Mouse (Mus musculus) CH12.LX (cell line): ENCODE results near the gene Map4k5. TPM values are rescaled to one million over a fixed set of nuclear protein-coding genes. Genes with fewer than 3 reads are reported as not detected.

Experiments used
- DNase-seq: peaks from one replicate; pipeline ENCODE4 v3.0.0-alpha.2; 2013; ENCODE audit errors: extremely low read depth
- H3K27ac ChIP-seq: 2 replicates; pipeline ENCODE4 v1.5.1; 2012; ENCODE audit warnings: low read depth, mild to moderate bottlenecking, control low read depth, moderate library complexity; ENCODE audit not compliant: insufficient read depth
- H3K27me3 ChIP-seq: replicated peaks from 2 replicates; pipeline ENCODE3; 2012; ENCODE audit warnings: inconsistent platforms
- H3K36me3 ChIP-seq, 2 experiments: replicated peaks in 1 of 2; 2 replicates each; pipeline versions ENCODE3 to v1.6.1; 2012; ENCODE audit warnings: inconsistent platforms in 1 of 2, low read length in 1 of 2, mild to moderate bottlenecking in 1 of 2, mixed read lengths in 1 of 2, moderate library complexity in 1 of 2; ENCODE audit not compliant: control insufficient read depth in 1 of 2, insufficient read depth in 1 of 2
- H3K4me1 ChIP-seq, 2 experiments: 2 replicates each; pipeline ENCODE4 v1.6.1; 2012; ENCODE audit warnings: inconsistent platforms in 1 of 2, moderate library complexity in 1 of 2; ENCODE audit not compliant: insufficient read depth in 2 of 2, control insufficient read depth in 1 of 2
- H3K4me2 ChIP-seq: 2 replicates; pipeline ENCODE4 v1.6.1; 2012; ENCODE audit warnings: low read depth, mild to moderate bottlenecking, control low read depth; ENCODE audit not compliant: poor library complexity, insufficient read depth, severe bottlenecking
- H3K4me3 ChIP-seq, 3 experiments: fragments of 150-350 bp in 1 of 3; sonication (generic) in 1 of 3; replicated peaks in 1 of 3; 2 replicates each; pipeline versions ENCODE3 to v1.5.1; 2011 to 2012; ENCODE audit warnings: low read depth in 2 of 3, low read length in 2 of 3, mild to moderate bottlenecking in 2 of 3, moderate library complexity in 2 of 3, control low read depth in 1 of 3, improper control_type of control experiment in 1 of 3, inconsistent platforms in 1 of 3, mixed read lengths in 1 of 3; ENCODE audit not compliant: poor library complexity in 1 of 3
- H3K79me2 ChIP-seq: replicated peaks from 2 replicates; pipeline ENCODE4 v1.6.1; 2012; ENCODE audit warnings: mild to moderate bottlenecking, moderate library complexity; ENCODE audit not compliant: control insufficient read depth, poor library complexity, insufficient read depth, severe bottlenecking; ENCODE audit errors: extremely low read depth
- H3K9ac ChIP-seq: 2 replicates; pipeline ENCODE4 v1.6.1; 2012; ENCODE audit warnings: low read depth, mild to moderate bottlenecking, control low read depth, moderate library complexity; ENCODE audit not compliant: insufficient read depth
- H3K9me3 ChIP-seq: replicated peaks from 2 replicates; pipeline ENCODE3; 2012; ENCODE audit warnings: low read length, inconsistent platforms, mixed read lengths
- BHLHE40 ChIP-seq: IDR thresholded peaks from 2 replicates; pipeline ENCODE4 v1.6.1; 2011; ENCODE audit warnings: mild to moderate bottlenecking, low read depth, low read length, improper control_type of control experiment
- CHD1 ChIP-seq: IDR thresholded peaks from 2 replicates; pipeline ENCODE4 v1.6.1; 2012; ENCODE audit warnings: low read depth, low read length, improper control_type of control experiment, inconsistent platforms
- E2F4 ChIP-seq: IDR thresholded peaks from 2 replicates; pipeline ENCODE4 v1.6.1; 2011; ENCODE audit warnings: low read depth, low read length, improper control_type of control experiment; ENCODE audit not compliant: insufficient replicate concordance
- ELF1 ChIP-seq: IDR thresholded peaks from 2 replicates; pipeline ENCODE4 v1.6.1; 2014; ENCODE audit warnings: low read depth, mild to moderate bottlenecking, inconsistent platforms, low read length, improper control_type of control experiment
- EP300 ChIP-seq: IDR thresholded peaks from 2 replicates; pipeline ENCODE4 v1.6.1; 2011; ENCODE audit warnings: low read length, improper control_type of control experiment
- GABPA ChIP-seq: IDR thresholded peaks from 2 replicates; pipeline ENCODE4 v1.6.1; 2012; ENCODE audit warnings: low read depth, low read length, improper control_type of control experiment, inconsistent platforms; ENCODE audit not compliant: insufficient replicate concordance
- IRF4 ChIP-seq: IDR thresholded peaks from 2 replicates; pipeline ENCODE4 v1.6.1; 2014; ENCODE audit warnings: low read depth, mild to moderate bottlenecking, inconsistent platforms, low read length, improper control_type of control experiment
- JUN ChIP-seq: IDR thresholded peaks from 2 replicates; pipeline ENCODE4 v1.6.1; 2011; ENCODE audit warnings: low read depth, mild to moderate bottlenecking, low read length, improper control_type of control experiment, moderate library complexity; ENCODE audit not compliant: insufficient read depth
- JUND ChIP-seq: conservative IDR thresholded peaks from 2 replicates; pipeline ENCODE4 v1.6.1; 2011; ENCODE audit warnings: low read depth, low read length, improper control_type of control experiment
- KAT2A ChIP-seq: IDR thresholded peaks from 2 replicates; pipeline ENCODE4 v1.6.1; 2012; ENCODE audit warnings: low read length, improper control_type of control experiment, inconsistent platforms; ENCODE audit not compliant: insufficient replicate concordance
- MAFK ChIP-seq: IDR thresholded peaks from 2 replicates; pipeline ENCODE4 v1.6.1; 2011; ENCODE audit warnings: low read length, improper control_type of control experiment; ENCODE audit not compliant: insufficient replicate concordance
- MAX ChIP-seq: IDR thresholded peaks from 2 replicates; pipeline ENCODE4 v1.6.1; 2011; ENCODE audit warnings: low read length, improper control_type of control experiment
- MAZ ChIP-seq: IDR thresholded peaks from 2 replicates; pipeline ENCODE4 v1.6.1; 2012; ENCODE audit warnings: low read depth, mild to moderate bottlenecking, inconsistent platforms, low read length, improper control_type of control experiment, moderate library complexity
- MXI1 ChIP-seq: IDR thresholded peaks from 2 replicates; pipeline ENCODE4 v1.6.1; 2011; ENCODE audit warnings: mild to moderate bottlenecking, low read depth, low read length, improper control_type of control experiment
- NELFE ChIP-seq: IDR thresholded peaks from 2 replicates; pipeline ENCODE4 v1.6.1; 2011; ENCODE audit warnings: low read depth, low read length, improper control_type of control experiment
- RAD21 ChIP-seq: IDR thresholded peaks from 2 replicates; pipeline ENCODE4 v1.6.1; 2011; ENCODE audit warnings: low read depth, mild to moderate bottlenecking, low read length, improper control_type of control experiment, moderate library complexity
- RCOR1 ChIP-seq: conservative IDR thresholded peaks from 2 replicates; pipeline ENCODE4 v1.6.1; 2012; ENCODE audit warnings: low read depth, mild to moderate bottlenecking, inconsistent platforms, low read length, improper control_type of control experiment
- SIN3A ChIP-seq: IDR thresholded peaks from 2 replicates; pipeline ENCODE4 v1.6.1; 2012; ENCODE audit warnings: low read length, improper control_type of control experiment, inconsistent platforms
- SMC3 ChIP-seq: IDR thresholded peaks from 2 replicates; pipeline ENCODE4 v1.6.1; 2011; ENCODE audit warnings: low read depth, low read length, improper control_type of control experiment
- ZC3H11A ChIP-seq: IDR thresholded peaks from 2 replicates; pipeline ENCODE4 v1.6.1; 2012; ENCODE audit warnings: low read depth, mild to moderate bottlenecking, inconsistent platforms, low read length, improper control_type of control experiment
- ZKSCAN1 ChIP-seq: IDR thresholded peaks from 2 replicates; pipeline ENCODE4 v1.6.1; 2012; ENCODE audit warnings: low read depth, inconsistent platforms, low read length, improper control_type of control experiment, borderline replicate concordance
- dilution Hi-C: fragments of 300-500 bp; cut with MboI; formaldehyde crosslinking; loops from 2 replicates; pipeline ENCODE4 v1.14.3; 2020; ENCODE audit warnings: low sequenced_read_pairs; ENCODE audit not compliant: extremely low pct_unique_long_range_greater_than_20kb, extremely low pct_ligation_motif_present
- in situ Hi-C: fragments of 300-500 bp; cut with MboI; formaldehyde crosslinking; loops from 3 replicates; pipeline ENCODE4 v1.14.3; 2019; ENCODE audit warnings: low sequenced_read_pairs, low pct_ligation_motif_present, low pct_unique_long_range_greater_than_20kb, mixed read lengths
- polyA plus RNA-seq: library from polyadenylated mRNA; unstranded; fragments of >175 nt; gene quantifications from 2 replicates; pipeline ENCODE4 v1.2.1, GENCODE M21; 2012; ENCODE audit warnings: low read depth; ENCODE audit not compliant: insufficient read length
- total RNA-seq, 2 experiments: library from RNA; depleted of rRNA; stranded (reverse); fragments of 300-350 nt in 1 of 2; fragments of >200 nt in 1 of 2; gene quantifications; 2 replicates each; pipeline ENCODE4 v1.2.3; 2012 to 2014

The Map4k5 gene
- total and polyA plus RNA-seq, 3 experiments: 7.8 to 13.5 (median 12.5) TPM

DNA sequence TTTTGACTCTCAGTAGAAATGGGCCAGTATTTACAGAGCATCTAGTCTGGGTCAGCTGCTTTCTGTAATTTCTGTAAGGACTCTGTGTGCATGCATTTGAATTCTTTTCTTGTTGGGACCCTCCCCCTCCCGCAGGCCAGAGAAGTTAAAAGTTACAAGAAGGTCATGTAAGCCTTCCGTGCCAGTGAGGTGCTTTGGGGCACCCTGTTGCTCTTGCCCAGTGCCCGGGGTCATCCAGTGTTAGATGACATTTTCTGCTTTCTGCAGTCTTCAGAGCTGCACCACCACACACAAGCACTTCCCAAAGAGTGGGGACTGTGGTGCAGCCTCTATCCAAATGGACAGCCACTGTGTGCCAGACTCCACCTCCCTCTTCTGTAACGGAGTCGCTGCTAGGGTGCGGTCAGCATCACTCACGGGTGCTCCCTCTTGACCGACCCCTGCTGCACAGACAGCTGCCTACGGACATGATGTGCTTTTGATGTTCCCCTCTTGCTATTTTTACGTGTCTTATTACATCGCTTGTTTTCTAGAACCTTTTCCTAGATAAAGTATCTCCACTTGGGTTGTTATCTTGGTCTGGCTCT is 85.5 kb downstream of the Map4k5 start:
- TF ChIP-seq MXI1 (no peak), KAT2A (no peak), ZC3H11A (no peak), SIN3A (no peak), RCOR1 (no peak), JUND (no peak), MAFK (no peak), MAX (no peak), SMC3 (no peak), GABPA (no peak), RAD21 (no peak), CHD1 (no peak), EP300 (no peak)
- no peaks in the 10 kb centered on the region for H3K79me2 ChIP-seq
- H3K27me3 ChIP-seq: no peaks in the 10 kb centered on the region
- in situ Hi-C loops (no loop called here), dilution Hi-C loops (no loop called here)
- H3K36me3 ChIP-seq: peaks cover 15 to 52% of the 10 kb centered on the region in 2 experiments
- no peaks in the 10 kb centered on the region for H3K4me1 ChIP-seq
- H3K9me3 ChIP-seq: no peaks in the 10 kb centered on the region
- no peak overlapping the region for H3K4me2 ChIP-seq
- no peak overlapping the region for H3K9ac ChIP-seq
- no peak overlapping the region for H3K4me3 ChIP-seq
- no peak for DNase-seq
- H3K27ac ChIP-seq: no peak overlapping the region

DNA sequence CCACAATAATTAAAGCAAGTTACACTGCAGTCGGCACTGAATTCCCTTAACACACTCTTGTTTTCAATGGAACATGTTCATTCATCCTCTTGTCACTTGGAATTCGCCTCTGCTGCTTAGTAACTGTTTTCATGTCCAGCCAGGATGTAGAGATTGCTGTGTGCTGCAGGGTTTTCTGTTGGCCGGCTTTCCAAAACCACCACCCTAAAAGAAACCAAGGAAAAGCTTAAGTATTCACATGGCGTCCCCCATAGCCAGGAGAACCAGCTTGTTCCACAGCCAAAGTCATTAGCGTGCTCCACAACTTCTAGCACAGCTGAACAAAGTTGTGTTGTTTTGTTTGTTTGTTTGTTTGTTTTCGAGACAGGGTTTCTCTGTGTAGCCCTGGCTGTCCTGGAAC is 87.9 kb downstream of the Map4k5 start:
- dilution Hi-C loops: no loop called here
- H3K4me2 ChIP-seq: no peak overlapping the region
- no peaks in the 10 kb centered on the region for H3K9me3 ChIP-seq
- no peaks in the 10 kb centered on the region for H3K79me2 ChIP-seq
- no peak overlapping the region for H3K4me3 ChIP-seq
- no peak for DNase-seq
- no peaks in the 10 kb centered on the region for H3K27me3 ChIP-seq
- no peaks in the 10 kb centered on the region for H3K4me1 ChIP-seq
- in situ Hi-C loops: no loop called here
- no peak overlapping the region for H3K9ac ChIP-seq
- no peak for TF ChIP-seq BHLHE40
- no peak for TF ChIP-seq JUN
- no peak for TF ChIP-seq SMC3
- TF ChIP-seq E2F4: no peak
- TF ChIP-seq IRF4: no peak
- TF ChIP-seq ELF1: no peak
- no peak for TF ChIP-seq MAZ
- no peak for TF ChIP-seq RAD21
- TF ChIP-seq ZKSCAN1: no peak
- TF ChIP-seq NELFE: no peak
- H3K36me3 ChIP-seq: peaks cover 13 to 47% of the 10 kb centered on the region in 2 experiments
- no peak overlapping the region for H3K27ac ChIP-seq
